Mouse (Mus musculus) retina, postnatal 1 day (tissue): ENCODE measurements at regions not wholly inside any gene's neighbourhood (a gene's known extent, or its start where the extent isn't known, plus 50 kb on each side); places are given as distances from the start of the nearest gene placed in this dataset.

Experiments used
- DNase-seq: peaks from one replicate; pipeline ENCODE4 v3.0.0-alpha.2; 2012

GRCm38 (mm10) chr1:191486766-191487165 is 83.7 kb upstream of the Ppp2r5a start:
- no peak for DNase-seq

DNA sequence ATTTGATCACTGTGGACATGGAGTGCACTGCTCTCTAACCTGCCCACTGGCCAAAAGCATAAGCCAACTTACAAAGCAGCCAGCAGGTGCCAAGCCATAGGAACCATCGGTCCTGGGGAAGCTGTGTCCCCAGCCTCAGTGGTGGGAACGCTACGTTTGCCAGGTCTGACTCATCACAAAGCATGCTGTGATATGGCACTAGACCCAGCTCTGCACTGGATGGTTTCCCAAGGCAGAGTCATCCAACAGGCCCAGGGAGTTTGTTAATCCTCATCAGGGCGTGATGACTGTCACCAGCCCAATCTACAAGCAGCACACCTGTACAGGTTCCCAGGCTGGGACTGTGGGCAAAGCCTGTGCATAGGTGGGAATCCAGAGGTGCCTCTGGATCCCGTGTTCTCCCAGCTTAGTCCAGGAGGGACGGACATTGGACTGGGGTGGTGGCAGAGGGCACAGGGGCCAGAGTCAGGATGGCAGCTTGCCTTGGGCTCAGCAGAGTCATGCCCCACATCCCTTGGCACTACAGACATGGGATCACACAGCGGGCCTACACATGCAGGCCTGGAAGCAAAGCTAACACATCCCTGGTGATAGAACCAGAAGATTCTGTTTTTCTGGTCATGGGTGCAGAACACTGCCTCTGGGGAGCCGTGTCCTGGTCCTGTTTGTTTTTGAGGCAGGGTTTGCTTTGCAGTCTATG is 81.8 kb upstream of the Ppp2r5a start:
- no peak for DNase-seq

DNA sequence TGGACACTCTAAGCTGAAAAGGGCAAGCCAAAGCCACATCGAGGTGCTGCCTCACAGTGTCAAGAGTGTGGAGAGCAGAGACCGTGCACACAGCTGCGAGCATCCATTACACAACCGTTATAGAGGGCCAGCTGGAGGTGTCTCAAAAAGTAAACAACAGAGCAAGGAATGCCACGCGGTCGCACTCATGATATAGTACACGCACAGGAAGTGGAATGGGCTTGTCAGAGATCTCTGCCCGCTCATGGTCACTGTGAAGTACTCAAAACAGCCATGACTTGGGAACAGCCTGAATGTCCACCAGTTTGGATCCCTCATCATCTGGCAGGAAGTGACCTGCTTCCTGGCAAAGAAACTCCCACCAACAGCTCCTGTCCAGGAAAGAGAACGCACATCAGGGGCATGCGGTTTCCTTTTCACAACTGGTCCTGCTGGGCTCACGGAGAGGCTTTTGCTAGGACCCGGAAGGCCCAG is 76.9 kb upstream of the Ppp2r5a start:
- DNase-seq: no peak

DNA sequence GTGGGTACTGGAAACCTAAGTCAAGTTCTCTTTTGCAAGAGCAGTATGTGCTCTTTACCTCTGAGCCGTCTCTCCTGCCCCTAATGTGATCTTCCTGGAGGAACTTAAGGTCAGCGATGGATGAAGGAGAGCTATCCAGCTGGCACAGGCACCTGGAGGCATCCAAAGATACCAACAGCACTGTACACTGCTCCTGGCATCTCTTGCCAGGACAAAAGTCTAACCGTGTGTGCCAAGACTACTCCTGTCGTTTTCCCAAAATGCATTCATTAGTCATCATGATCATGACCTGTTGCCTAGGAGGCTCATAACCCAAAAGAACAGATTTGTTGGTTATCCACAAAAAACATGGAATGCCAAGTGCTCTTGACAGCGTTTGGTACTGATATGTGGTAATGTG is 69.5 kb upstream of the Ppp2r5a start:
- no peak for DNase-seq

DNA sequence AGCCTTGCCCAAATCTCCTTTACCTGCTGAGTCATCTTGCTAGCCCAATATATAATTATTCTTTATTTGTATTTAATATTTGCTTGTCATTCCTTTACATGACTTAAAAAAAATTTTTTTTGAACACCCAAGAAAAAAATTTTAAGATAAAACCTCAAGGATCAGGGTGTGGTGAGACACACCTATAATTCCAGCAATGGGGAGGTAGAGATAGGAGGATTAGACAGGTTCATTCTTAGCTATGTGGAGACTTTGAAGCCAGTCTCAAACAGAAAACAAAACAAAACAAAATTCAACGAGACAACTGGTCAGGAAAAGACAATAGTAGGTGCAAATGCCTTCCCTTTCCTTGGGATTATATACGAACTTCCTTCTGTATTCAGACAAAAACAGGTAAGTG is 68.4 kb upstream of the Ppp2r5a start:
- DNase-seq: no peak

- DNase-seq: no peak
These were observed 67.3 kb upstream of the Ppp2r5a start for GRCm38 (mm10) chr1:191470190-191470985.

DNA sequence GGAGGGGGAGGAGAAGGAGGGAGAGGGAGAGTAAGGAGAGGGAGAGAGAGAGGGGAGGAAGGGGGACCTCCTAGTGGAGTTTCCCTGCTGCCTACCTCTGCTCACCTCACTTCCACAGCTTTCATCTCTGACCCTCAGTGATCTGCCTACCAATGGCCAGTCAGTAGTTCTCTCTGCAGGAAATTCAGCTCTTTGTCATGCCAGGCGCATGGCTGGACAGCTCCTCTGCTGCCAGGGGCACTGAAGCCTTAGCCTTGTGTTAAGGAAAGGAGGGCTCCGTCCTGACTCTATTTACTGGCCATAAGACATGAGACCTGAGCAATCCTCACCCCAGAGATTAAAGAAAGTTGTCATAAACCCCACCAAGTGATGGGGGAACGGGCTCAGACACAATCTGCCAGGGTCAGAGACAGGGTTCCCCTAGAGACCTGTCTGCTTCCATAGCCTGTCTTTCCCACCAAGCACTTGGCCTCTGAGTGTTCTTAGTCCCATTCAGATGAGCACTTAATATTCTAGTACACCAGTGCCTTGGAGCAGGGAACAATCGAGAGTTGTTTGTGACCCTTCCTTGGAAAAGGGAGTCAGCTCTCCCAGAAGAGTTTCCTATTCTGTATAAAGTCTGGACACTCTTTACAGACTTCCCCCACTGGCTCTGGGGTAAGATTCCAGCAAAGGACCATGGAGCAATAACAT is 65.9 kb upstream of the Ppp2r5a start:
- no peak for DNase-seq

DNA sequence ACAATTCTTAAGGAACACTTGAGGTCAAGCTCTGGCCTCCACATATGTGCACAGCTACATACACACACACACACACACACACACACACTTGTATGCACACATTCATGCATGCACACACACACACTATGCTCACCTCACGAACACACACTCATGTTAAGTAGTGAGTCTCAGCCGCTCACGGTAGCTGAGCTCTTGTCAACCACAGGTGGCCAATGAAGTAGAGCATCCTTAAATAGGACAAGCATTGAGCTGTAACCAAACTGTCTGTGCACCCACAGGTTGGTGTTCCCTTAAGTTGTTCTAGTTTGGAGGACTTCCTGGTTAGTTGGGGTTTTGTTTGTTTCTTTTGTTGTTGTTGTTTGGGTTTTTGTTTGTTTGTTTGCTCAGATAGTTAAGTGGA is 63.2 kb upstream of the Ppp2r5a start:
- no peak for DNase-seq

DNA sequence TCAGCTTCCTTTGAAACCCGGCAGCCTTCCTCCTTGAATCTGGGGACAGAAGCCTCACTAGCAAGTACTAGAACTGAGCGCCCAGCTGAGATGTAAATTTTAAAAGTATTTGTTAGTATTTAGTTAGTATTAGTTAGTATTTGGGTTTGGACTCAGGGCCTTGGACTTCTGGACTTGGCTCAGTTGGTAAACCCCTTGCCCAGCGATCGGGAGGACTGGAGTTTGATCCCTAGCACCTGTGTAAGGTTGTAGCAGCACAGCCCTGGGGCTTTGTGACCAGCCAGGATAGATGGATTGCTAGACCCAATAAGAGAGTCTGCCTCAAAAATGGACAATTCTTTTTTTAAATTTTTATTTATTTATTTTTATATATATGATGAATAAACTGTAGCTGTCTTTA is 62.7 kb upstream of the Ppp2r5a start:
- no peak for DNase-seq

GRCm38 (mm10) chr1:191465170-191465569 is 62.1 kb upstream of the Ppp2r5a start:
- no peak for DNase-seq

- DNase-seq: peak; percentile 55
These were observed 58.9 kb upstream of the Ppp2r5a start for GRCm38 (mm10) chr1:191461811-191462491.

DNA sequence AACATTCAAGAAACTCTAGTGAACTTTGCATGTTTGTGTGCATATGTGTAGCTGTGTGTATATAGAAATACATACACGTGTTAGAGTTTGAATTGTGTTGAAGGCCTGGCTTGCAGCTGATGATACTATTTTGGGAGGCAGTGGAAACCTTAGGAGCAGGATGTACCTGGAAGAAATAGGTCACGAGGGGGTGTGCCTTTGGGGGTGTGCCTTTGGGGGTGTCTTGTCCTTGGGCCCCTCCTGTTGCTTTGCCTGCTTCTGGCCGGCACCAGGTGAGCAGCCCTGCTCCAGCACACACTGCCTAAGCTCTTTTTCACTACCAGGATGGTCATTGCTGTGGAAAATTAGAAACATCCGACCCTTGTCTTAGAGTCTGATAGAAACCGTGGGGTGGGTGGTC is 56.0 kb upstream of the Ppp2r5a start:
- DNase-seq: no peak

DNA sequence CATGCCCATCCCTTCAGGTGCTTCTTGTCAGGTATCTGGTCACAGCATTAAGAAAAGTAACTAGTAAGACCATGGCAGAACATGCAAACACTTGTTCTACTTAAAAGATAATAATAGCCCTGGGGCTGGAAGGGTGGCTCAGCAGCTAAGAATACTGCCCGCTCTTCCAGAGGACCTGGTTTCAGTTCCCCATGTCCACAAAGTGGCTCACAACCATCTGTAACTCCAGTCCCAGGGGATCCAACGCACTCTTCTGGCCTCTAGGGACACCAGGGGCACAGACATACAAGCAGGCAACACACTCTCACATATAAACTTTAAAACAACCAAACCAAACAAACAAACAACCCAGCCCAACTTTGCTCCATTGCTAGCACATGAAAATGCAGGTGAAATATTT is 55.2 kb upstream of the Ppp2r5a start:
- DNase-seq: no peak

- DNase-seq: no peak
These were observed 54.0 kb upstream of the Ppp2r5a start for GRCm38 (mm10) chr1:191457103-191457502.

GRCm38 (mm10) chr1:191454604-191455003 is 51.5 kb upstream of the Ppp2r5a start:
- no peak for DNase-seq

GRCm38 (mm10) chr1:191453589-191453988 is 50.5 kb upstream of the Ppp2r5a start:
- no peak for DNase-seq
